Mouse (Mus musculus): ENCODE results near the gene Gpsm1. TPM values are rescaled to one million over a fixed set of nuclear protein-coding genes. Genes with fewer than 3 reads are reported as not detected.

Gene Gpsm1
- total and polyA plus RNA-seq, 3 experiments: 1.4 to 6.9 TPM; not detected in 1

GRCm38 (mm10) chr2:26339204-26339551 lies 23.9 kb downstream of the Gpsm1 start:
- Histone ChIP-seq H3K9ac (ENCODE audit: control insufficient read depth, low read depth, low read length, poor library complexity, severe bottlenecking) (no peak overlapping the region), H3K4me3 (ENCODE audit: control insufficient read depth in 1 of 2, insufficient read depth in 1 of 2, low read depth in 2 of 2, low read length in 2 of 2) (no peak overlapping the region), H3K9me3 (replicated peaks; ENCODE audit: insufficient read depth, low read length) (no peaks in the 10 kb centered on the region), H3K79me2 (ENCODE audit: control insufficient read depth, insufficient read depth, low read length, poor library complexity) (no peaks in the 10 kb centered on the region), H3K27ac (ENCODE audit: control insufficient read depth, low read depth, low read length) (no peak overlapping the region), H3K27me3 (ENCODE audit: control insufficient read depth in 1 of 2, insufficient read depth in 2 of 2, low read length in 2 of 2) (no peaks in the 10 kb centered on the region), H3K36me3 (ENCODE audit: control insufficient read depth in 1 of 2, insufficient read depth in 2 of 2, low read length in 2 of 2) (no peaks in the 10 kb centered on the region), H3K4me1 (ENCODE audit: control insufficient read depth in 1 of 2, insufficient read depth in 2 of 2, low read length in 2 of 2) (peaks cover 0 to 12% of the 10 kb centered on the region in 2 experiments; a peak in 2 of 4 replicates)
- DNase-seq (ENCODE audit: low read depth, low spot score): no peak
- no peak for TF ChIP-seq MYC (IDR thresholded peaks at IDR 0.05; ENCODE audit: low read depth, low read length)
- TF ChIP-seq KAT2A (conservative IDR thresholded peaks at IDR 0.05; ENCODE audit: low read depth, low read length): no peak
- no peak for TF ChIP-seq TBP (IDR thresholded peaks at IDR 0.05; ENCODE audit: low read depth, low read length)
- no peak for TF ChIP-seq SIN3A (IDR thresholded peaks at IDR 0.05; ENCODE audit: low read length)
- no peak for TF ChIP-seq HCFC1 (IDR thresholded peaks at IDR 0.05; ENCODE audit: low read depth, low read length)
- TF ChIP-seq MEF2A (IDR thresholded peaks at IDR 0.05; ENCODE audit: extremely low read depth, insufficient replicate concordance, low read depth, low read length, poor library complexity, severe bottlenecking): no peak
- no peak for TF ChIP-seq BHLHE40 (IDR thresholded peaks at IDR 0.05; ENCODE audit: borderline replicate concordance, low read depth, low read length)
- TF ChIP-seq MYB (IDR thresholded peaks at IDR 0.05; ENCODE audit: low read depth, low read length): no peak
- no peak for TF ChIP-seq UBTF (IDR thresholded peaks at IDR 0.05; ENCODE audit: borderline replicate concordance, insufficient read depth, low read depth, low read length)
- TF ChIP-seq CTCF (IDR thresholded peaks at IDR 0.05 in 2 of 3, conservative IDR thresholded peaks at IDR 0.05 in 1 of 3; ENCODE audit: control insufficient read depth in 1 of 3, insufficient read depth in 1 of 3, low read depth in 2 of 3, low read length in 3 of 3, poor library complexity in 1 of 3, severe bottlenecking in 1 of 3): no peak
- TF ChIP-seq USF1 (IDR thresholded peaks at IDR 0.05; ENCODE audit: low read depth, low read length): no peak

GRCm38 (mm10) chr2:26341510-26341981 lies 26.2 kb downstream of the Gpsm1 start:
- Histone ChIP-seq H3K36me3 (ENCODE audit: control insufficient read depth in 1 of 2, insufficient read depth in 2 of 2, low read length in 2 of 2) (no peaks in the 10 kb centered on the region), H3K27me3 (ENCODE audit: control insufficient read depth in 1 of 2, insufficient read depth in 2 of 2, low read length in 2 of 2) (no peaks in the 10 kb centered on the region), H3K4me3 (ENCODE audit: control insufficient read depth in 1 of 2, insufficient read depth in 1 of 2, low read depth in 2 of 2, low read length in 2 of 2) (no peak overlapping the region), H3K9me3 (replicated peaks; ENCODE audit: insufficient read depth, low read length) (no peaks in the 10 kb centered on the region), H3K9ac (ENCODE audit: control insufficient read depth, low read depth, low read length, poor library complexity, severe bottlenecking) (no peak overlapping the region), H3K79me2 (ENCODE audit: control insufficient read depth, insufficient read depth, low read length, poor library complexity) (no peaks in the 10 kb centered on the region), H3K4me1 (ENCODE audit: control insufficient read depth in 1 of 2, insufficient read depth in 2 of 2, low read length in 2 of 2) (peaks cover 0 to 12% of the 10 kb centered on the region in 2 experiments; a peak in 2 of 4 replicates), H3K27ac (ENCODE audit: control insufficient read depth, low read depth, low read length) (no peak overlapping the region)
- DNase-seq (ENCODE audit: low read depth, low spot score): no peak
- TF ChIP-seq RAD21 (IDR thresholded peaks at IDR 0.05; ENCODE audit: low read depth, low read length) (no peak), MYC (IDR thresholded peaks at IDR 0.05; ENCODE audit: low read depth, low read length) (no peak), SIN3A (IDR thresholded peaks at IDR 0.05; ENCODE audit: low read length) (no peak), BHLHE40 (IDR thresholded peaks at IDR 0.05; ENCODE audit: borderline replicate concordance, low read depth, low read length) (no peak), NRF1 (IDR thresholded peaks at IDR 0.05; ENCODE audit: insufficient read depth, low read depth, low read length, poor library complexity, severe bottlenecking) (no peak), POLR2AphosphoS5 (IDR thresholded peaks at IDR 0.05; ENCODE audit: borderline replicate concordance, low read depth, low read length) (no peak), JUND (IDR thresholded peaks at IDR 0.05; ENCODE audit: low read depth, low read length) (no peak), E2F4 (IDR thresholded peaks at IDR 0.05; ENCODE audit: borderline replicate concordance, low read depth, low read length) (no peak), POLR2AphosphoS2 (IDR thresholded peaks at IDR 0.05; ENCODE audit: low read length) (no peak), ELF1 (IDR thresholded peaks at IDR 0.05; ENCODE audit: low read depth, low read length) (no peak), MXI1 (IDR thresholded peaks at IDR 0.05; ENCODE audit: low read depth, low read length) (no peak), POLR2A (IDR thresholded peaks at IDR 0.05; ENCODE audit: control insufficient read depth in 1 of 2, insufficient read depth in 1 of 2, low read depth in 1 of 2, low read length in 2 of 2, poor library complexity in 1 of 2) (no peak), USF1 (IDR thresholded peaks at IDR 0.05; ENCODE audit: low read depth, low read length) (no peak), MAX (IDR thresholded peaks at IDR 0.05; ENCODE audit: low read length) (no peak), RCOR1 (IDR thresholded peaks at IDR 0.05; ENCODE audit: low read depth, low read length) (no peak), HCFC1 (IDR thresholded peaks at IDR 0.05; ENCODE audit: low read depth, low read length) (no peak), ZC3H11A (IDR thresholded peaks at IDR 0.05; ENCODE audit: low read depth, low read length) (no peak)
